Mouse (Mus musculus): Measurements from ENCODE around the gene Qrich1.
"Not testable (repeated sequence)": the region's sequence is repeated elsewhere in the genome, so short reads cannot be mapped to it uniquely, and the experiment has no call there.

Qrich1 gene

GRCm38 (mm10) chr9:108591462-108591861 is 74.9 kb downstream of the Qrich1 start:
- DNase-seq, result no peak

GRCm38 (mm10) chr9:108594354-108594753 is 77.7 kb downstream of the Qrich1 start:
- no peak for DNase-seq

GRCm38 (mm10) chr9:108596998-108597764 is 80.6 kb downstream of the Qrich1 start, which contains the start of gene P4htm:
Gene P4htm (minus strand): TSS chr9:108597667.
- peak; percentile 63 for DNase-seq

GRCm38 (mm10) chr9:108599021-108599566 is 82.5 kb downstream of the Qrich1 start:
- DNase-seq, result no peak

GRCm38 (mm10) chr9:108600011-108600410 is 83.4 kb downstream of the Qrich1 start:
- no peak for DNase-seq

GRCm38 (mm10) chr9:108601986-108602385 is 85.4 kb downstream of the Qrich1 start:
- no peak for DNase-seq

GRCm38 (mm10) chr9:108607929-108608328 is 91.3 kb downstream of the Qrich1 start:
- not testable (repeated sequence) for DNase-seq

GRCm38 (mm10) chr9:108608889-108609288 is 92.3 kb downstream of the Qrich1 start:
- no peak for DNase-seq

All from thymus, postnatal 25 days (tissue).